Mouse (Mus musculus): Measurements from ENCODE around the gene H2-Aa.

DNA sequence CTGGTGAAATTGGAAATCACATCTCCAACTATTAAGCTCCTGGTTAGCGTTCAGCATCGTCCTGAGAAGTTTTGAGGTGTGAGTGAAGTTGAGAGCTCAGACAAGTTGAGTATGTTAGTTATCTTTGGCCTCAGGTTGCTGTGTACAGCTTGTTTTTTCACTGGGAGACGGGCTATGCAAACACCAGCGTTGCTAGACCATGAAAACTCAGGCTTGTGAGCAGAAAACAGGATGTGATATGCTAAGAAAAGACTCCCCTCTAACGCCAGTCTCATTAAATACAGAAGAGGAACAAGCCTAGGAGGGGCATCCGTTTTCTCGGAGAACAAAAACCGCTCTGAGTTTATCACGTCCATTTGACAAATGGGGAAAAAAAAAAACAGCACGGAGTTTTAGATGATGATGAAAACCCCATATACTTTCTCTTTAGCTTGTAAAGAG lies 48.0 kb downstream of the H2-Aa start:
- TF ChIP-seq POLR2A (IDR thresholded peaks at IDR 0.05; ENCODE audit: borderline replicate concordance, control insufficient read depth, low read depth, low read length) (peak; percentile 39; the same call in 1 of the 2 replicates), CTCF (IDR thresholded peaks at IDR 0.05; ENCODE audit: control insufficient read depth, insufficient read depth, low read length) (no peak)
